Mouse (Mus musculus) gastrocnemius, postnatal 25 days (tissue): ENCODE measurements around the gene Klhl22. TPM values are rescaled to one million over a fixed set of nuclear protein-coding genes. Genes with fewer than 3 reads are reported as not detected.

Experiments
- DNase-seq: peaks from one replicate; pipeline ENCODE4 v3.0.0; 2022
- total RNA-seq, 2 experiments: library from RNA; stranded (reverse); gene quantifications; 1 replicate in 1 of 2; 2 replicates in 1 of 2; pipeline ENCODE4 v1.2.3; 2021

Gene Klhl22
- total RNA-seq, 2 experiments from 2014 or later = 15.4 to 18.8 TPM

GRCm38 (mm10) chr16:17833681-17834399, 74.4 kb downstream of the Klhl22 start:
- no peak for DNase-seq

GRCm38 (mm10) chr16:17834543-17834942, 75.1 kb downstream of the Klhl22 start:
- DNase-seq = no peak

GRCm38 (mm10) chr16:17835481-17835880, 76.1 kb downstream of the Klhl22 start:
- DNase-seq = no peak

- DNase-seq = no peak
These were observed 78.6 kb downstream of the Klhl22 start, which contains the start of gene Car15 for GRCm38 (mm10) chr16:17838051-17838450. Gene Car15, minus strand, starts transcription at chr16:17838364.

GRCm38 (mm10) chr16:17839976-17840375, 80.6 kb downstream of the Klhl22 start:
- DNase-seq = peak; percentile 53

- DNase-seq = no peak
These were observed 83.0 kb downstream of the Klhl22 start for GRCm38 (mm10) chr16:17842437-17842836.

Other genes starting within 250 kb of the Klhl22 start
- gene Thap7, start 228.5 kb upstream of the Klhl22 start, total RNA-seq = 10 to 100 TPM; 12.8 to 14.5 TPM
- gene Lrrc74b, start 198.4 kb upstream of the Klhl22 start, total RNA-seq = 1 to 10 TPM; 1.2 to 2.0 TPM
- gene P2rx6, start 197.7 kb upstream of the Klhl22 start, total RNA-seq = 1 to 10 TPM; 8.7 to 9.1 TPM
- gene Slc7a4, start 176.4 kb upstream of the Klhl22 start, total RNA-seq = under 1 TPM; 0.32 to 0.36 TPM
- gene Smpd4, start 140.3 kb upstream of the Klhl22 start, total RNA-seq = 1 to 10 TPM; 7.5 to 9.0 TPM
- 1 to 10 TPM in 1 of 2 experiments, under 1 TPM in 1; 0.77 to 1.6 TPM for gene Ccdc74a, start 113.1 kb upstream of the Klhl22 start, total RNA-seq
- gene Med15, start 26.7 kb upstream of the Klhl22 start, total RNA-seq = 10 to 100 TPM; 18.1 to 18.9 TPM
- gene Scarf2, start 37.7 kb downstream of the Klhl22 start, total RNA-seq = 1 to 10 TPM; 4.7 to 5.4 TPM
- not detected for gene B830017H08Rik, start 73.5 kb downstream of the Klhl22 start, total RNA-seq
- gene Car15, start 78.7 kb downstream of the Klhl22 start, total RNA-seq = under 1 TPM; 0.79 to 0.88 TPM
- under 1 TPM in 1 of 2 experiments, not detected in 1; 0.16 TPM for gene Gm20518, start 132.1 kb downstream of the Klhl22 start, total RNA-seq
- under 1 TPM in 1 of 2 experiments, not detected in 1; 0.13 TPM for gene Tssk1, start 134.6 kb downstream of the Klhl22 start, total RNA-seq
- gene Dgcr2, start 138.9 kb downstream of the Klhl22 start, total RNA-seq = 10 to 100 TPM; 23.0 to 24.7 TPM
- gene Tssk2, start 139.0 kb downstream of the Klhl22 start, total RNA-seq = not detected
- 1 to 10 TPM; 5.1 to 6.1 TPM for gene Ess2, start 151.7 kb downstream of the Klhl22 start, total RNA-seq
- not detected for gene Gsc2, start 155.4 kb downstream of the Klhl22 start, total RNA-seq
- gene Slc25a1, start 168.6 kb downstream of the Klhl22 start, total RNA-seq = 10 to 100 TPM in 1 of 2 experiments, 1 to 10 TPM in 1; 2.6 to 10.0 TPM
- not detected for gene Vpreb2, start 220.8 kb downstream of the Klhl22 start, total RNA-seq